Mouse (Mus musculus) bone marrow macrophage, adult 2 months (primary cell): ENCODE measurements around the gene Cnot4. TPM values are rescaled to one million over a fixed set of nuclear protein-coding genes. Genes with fewer than 3 reads are reported as not detected.

Experiments
- H3K27ac ChIP-seq: 2 replicates; pipeline ENCODE4 v1.5.1; 2012; ENCODE audit warnings: low read depth, low read length; ENCODE audit not compliant: insufficient read depth
- H3K4me1 ChIP-seq: 2 replicates; pipeline ENCODE4 v1.6.1; 2012; ENCODE audit warnings: low read length; ENCODE audit not compliant: control insufficient read depth, insufficient read depth
- H3K4me3 ChIP-seq: 2 replicates; pipeline ENCODE4 v1.5.1; 2012; ENCODE audit warnings: mild to moderate bottlenecking, low read length, moderate library complexity; ENCODE audit not compliant: insufficient read depth
- CTCF ChIP-seq: IDR thresholded peaks from 2 replicates; pipeline ENCODE4 v1.5.1; 2012; ENCODE audit warnings: low read depth, mild to moderate bottlenecking, low read length, moderate library complexity
- POLR2A ChIP-seq: IDR thresholded peaks from 2 replicates; pipeline ENCODE4 v1.6.1; 2012; ENCODE audit warnings: mild to moderate bottlenecking, low read depth, low read length, borderline replicate concordance
- polyA plus RNA-seq: library from polyadenylated mRNA; stranded (reverse); fragments of >200 nt; gene quantifications from 2 replicates; pipeline ENCODE4 v1.2.4, GENCODE M21; 2012; ENCODE audit not compliant: missing spikeins, insufficient read depth, insufficient read length

Gene Cnot4
- polyA plus RNA-seq, 1 experiment: 34.2 TPM

DNA sequence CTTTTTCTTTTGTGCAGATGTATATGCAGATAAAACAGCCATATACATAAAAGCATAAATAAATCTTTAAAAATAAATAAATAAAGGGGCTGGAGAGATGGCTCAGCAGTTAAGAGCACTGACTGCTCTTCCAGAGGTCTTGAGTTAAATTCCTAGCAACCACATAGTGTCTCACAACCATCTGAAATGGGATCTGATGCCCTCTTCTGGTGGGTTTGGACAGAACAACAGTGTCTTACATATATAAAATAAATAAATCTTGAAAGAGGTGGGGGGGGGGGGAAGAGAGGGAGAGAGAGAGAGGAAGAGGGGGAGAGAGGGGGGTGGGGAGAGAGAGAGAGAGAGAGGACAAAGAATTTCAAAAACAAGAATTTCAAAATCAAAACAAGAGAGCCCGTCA is 6.8 kb upstream of the Cnot4 start:
- H3K27ac ChIP-seq: no peak overlapping the region
- no peak for TF ChIP-seq CTCF
- no peak for TF ChIP-seq POLR2A
- H3K4me1 ChIP-seq: no peaks in the 10 kb centered on the region
- H3K4me3 ChIP-seq: no peak overlapping the region

DNA sequence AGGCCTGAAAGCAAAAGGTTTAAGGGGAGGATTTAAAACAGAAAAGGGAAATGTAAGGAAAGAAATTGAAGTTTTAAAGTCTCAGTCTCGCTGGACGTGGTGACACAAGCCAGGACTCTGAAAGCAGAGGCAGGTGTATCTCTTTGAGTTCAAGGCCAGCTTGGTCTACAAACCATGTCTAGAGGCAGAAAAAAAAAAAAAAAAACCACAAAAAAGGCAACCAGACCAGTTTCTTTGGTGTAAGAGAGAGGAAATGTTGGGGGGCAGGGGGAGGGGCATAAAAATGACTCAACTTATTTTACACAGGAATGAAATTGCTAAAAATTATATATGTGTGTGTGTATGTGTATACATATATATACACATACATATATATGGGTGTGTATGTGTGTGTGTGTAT is 1.3 kb upstream of the Cnot4 start:
- Histone ChIP-seq H3K4me3 (peak overlapping the region; percentile 68), H3K4me1 (peaks cover 9% of the 10 kb centered on the region), H3K27ac (peak overlapping the region; percentile 88)
- no peak for TF ChIP-seq CTCF
- TF ChIP-seq POLR2A: no peak

DNA sequence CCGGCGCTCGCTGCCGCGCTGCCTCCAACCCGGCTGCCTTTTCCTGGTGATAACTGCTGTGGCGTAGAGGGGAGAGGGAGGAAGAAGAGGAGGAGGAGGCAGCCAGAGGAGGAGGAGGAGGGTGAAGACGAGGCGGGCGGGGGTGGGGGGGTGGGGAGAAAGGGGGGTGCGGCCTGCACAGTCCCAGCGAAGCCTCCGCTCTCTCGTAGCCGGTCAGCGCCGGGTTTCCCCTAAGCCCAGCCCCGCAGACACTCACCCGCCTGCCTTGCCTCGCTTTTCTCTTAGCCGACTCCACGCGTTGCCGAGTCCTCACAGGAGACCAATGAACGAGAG is 312 bp downstream of the Cnot4 start:
- peaks cover 11% of the 10 kb centered on the region for H3K4me1 ChIP-seq
- peak overlapping the region; percentile 94 for H3K4me3 ChIP-seq
- H3K27ac ChIP-seq: peak overlapping the region; percentile 85
- no peak for TF ChIP-seq POLR2A
- no peak for TF ChIP-seq CTCF

DNA sequence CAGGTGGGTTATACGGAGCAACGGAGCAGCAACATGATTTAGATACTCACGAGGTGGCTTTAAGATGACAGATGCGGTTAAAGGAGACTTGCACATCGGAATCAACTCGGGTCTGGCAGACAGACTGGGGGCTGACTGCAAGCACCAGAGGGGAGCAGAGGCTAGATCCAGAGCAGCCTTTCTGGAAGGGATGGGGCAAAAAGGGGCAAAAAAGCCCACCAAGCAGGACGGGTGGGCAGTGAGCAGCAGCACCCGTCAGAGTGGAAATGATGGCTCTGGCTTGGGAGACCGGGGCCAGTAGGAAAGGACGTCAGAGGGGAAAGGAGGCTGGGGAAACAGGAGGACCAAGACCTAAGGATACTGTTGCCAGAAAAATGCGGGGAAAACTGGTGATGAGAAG is 718 bp downstream of the Cnot4 start:
- Histone ChIP-seq H3K27ac (peak overlapping the region; percentile 24), H3K4me1 (peaks cover 11% of the 10 kb centered on the region), H3K4me3 (peak overlapping the region; percentile 94)
- no peak for TF ChIP-seq CTCF
- no peak for TF ChIP-seq POLR2A

DNA sequence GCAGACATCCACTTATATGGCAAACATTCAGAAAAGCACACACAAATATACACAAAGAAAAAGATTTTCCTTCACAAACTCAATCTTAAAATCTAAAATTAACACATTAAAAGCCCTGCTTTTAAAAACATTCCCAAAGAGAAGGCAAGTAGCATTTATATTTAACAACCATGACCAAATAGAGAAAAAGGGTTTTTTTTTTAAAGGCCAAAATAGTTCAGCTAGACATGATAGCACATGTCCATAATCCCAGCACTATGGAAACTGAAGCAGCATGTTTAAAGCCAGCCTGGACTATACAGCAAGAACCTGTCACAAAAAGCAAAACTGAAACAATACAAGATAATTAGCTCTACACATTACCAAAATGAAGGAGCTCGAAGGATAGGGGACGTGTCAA is 11.0 kb downstream of the Cnot4 start:
- no peak overlapping the region for H3K4me3 ChIP-seq
- peaks cover 3% of the 10 kb centered on the region; the same call in 1 of the 2 replicates for H3K4me1 ChIP-seq
- no peak overlapping the region for H3K27ac ChIP-seq
- no peak for TF ChIP-seq CTCF
- no peak for TF ChIP-seq POLR2A

DNA sequence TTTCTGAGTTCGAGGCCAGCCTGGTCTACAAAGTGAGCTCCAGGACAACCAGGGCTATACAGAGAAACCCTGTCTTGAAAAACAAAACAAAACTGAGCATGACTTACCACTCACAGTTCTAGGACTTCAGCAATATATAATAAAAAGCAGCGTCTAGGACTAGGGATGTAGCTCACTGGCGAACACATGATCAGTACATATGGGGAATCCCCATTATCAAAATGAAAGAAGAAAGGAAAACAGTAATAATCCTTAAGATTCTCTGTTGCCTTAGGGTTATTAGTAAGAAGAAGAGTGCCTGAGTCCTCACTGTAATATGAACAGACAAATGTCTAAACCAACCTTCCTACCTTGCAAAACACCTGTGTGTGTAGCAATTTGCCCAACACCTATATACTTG is 11.6 kb downstream of the Cnot4 start:
- no peak overlapping the region for H3K27ac ChIP-seq
- TF ChIP-seq POLR2A (no peak), CTCF (no peak)
- H3K4me3 ChIP-seq: no peak overlapping the region
- H3K4me1 ChIP-seq: peaks cover 3% of the 10 kb centered on the region; the same call in 1 of the 2 replicates

DNA sequence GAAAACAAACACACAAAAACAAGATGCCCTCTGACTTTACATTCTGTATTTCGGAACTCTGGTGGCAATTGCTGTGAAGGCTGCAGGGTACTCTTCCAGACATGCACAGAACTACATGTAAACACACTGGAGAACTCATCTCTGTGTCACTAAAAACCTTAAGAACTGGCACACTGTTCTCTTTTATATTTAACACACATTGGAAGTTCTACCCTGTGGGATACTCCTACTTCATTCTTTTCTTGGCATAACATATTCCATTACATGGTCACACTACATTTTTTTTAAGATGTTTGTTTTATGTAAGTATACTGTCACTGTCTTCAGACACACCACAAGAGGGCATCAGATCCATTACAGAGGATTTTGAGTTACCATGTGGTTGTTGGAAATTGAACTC is 31.1 kb downstream of the Cnot4 start:
- H3K4me1 ChIP-seq: no peaks in the 10 kb centered on the region
- no peak for TF ChIP-seq POLR2A
- TF ChIP-seq CTCF: no peak
- H3K27ac ChIP-seq: no peak overlapping the region
- no peak overlapping the region for H3K4me3 ChIP-seq

DNA sequence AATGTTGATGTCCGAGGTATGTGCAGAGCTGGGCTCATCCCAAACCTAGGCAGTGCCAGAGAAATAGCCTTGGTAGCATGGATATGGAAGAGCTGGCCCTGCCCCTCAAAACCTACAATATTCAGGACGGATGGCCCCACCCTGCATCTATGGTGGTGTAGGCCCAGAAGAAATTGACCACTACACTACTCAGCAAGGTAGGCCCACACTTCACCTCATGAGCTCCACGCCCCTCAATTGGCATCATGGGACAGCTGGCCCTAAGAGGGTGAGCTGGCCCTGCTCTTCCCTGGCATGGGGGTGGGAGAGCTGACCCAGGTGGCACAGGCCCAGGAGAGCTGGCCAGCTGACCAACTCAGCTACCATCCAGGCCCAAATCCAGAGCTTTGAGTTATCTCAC is 48.6 kb downstream of the Cnot4 start:
- Histone ChIP-seq H3K4me3 (no peak overlapping the region), H3K4me1 (peaks cover 9% of the 10 kb centered on the region; the same call in 1 of the 2 replicates), H3K27ac (no peak overlapping the region)
- TF ChIP-seq CTCF (no peak), POLR2A (no peak)

DNA sequence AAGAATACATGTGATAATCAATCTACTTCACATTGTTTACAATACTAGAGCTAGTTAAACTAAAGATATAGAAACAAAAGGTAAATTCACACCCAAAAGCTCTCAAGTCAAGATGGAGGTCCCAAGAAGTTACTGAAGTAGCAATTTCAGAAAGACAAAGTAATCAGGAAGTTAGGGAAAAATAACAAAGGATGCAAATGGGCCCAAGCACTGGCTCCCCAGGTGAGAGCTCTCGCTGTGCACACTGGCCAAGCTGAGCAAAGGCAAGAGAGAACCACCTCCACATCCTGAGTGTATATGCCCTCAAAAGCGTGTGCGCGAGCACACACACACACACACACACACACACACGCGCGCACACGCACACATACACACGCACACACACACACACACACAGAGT is 58.4 kb downstream of the Cnot4 start:
- H3K27ac ChIP-seq: no peak overlapping the region
- no peaks in the 10 kb centered on the region for H3K4me1 ChIP-seq
- no peak overlapping the region for H3K4me3 ChIP-seq
- TF ChIP-seq CTCF (no peak), POLR2A (no peak)

DNA sequence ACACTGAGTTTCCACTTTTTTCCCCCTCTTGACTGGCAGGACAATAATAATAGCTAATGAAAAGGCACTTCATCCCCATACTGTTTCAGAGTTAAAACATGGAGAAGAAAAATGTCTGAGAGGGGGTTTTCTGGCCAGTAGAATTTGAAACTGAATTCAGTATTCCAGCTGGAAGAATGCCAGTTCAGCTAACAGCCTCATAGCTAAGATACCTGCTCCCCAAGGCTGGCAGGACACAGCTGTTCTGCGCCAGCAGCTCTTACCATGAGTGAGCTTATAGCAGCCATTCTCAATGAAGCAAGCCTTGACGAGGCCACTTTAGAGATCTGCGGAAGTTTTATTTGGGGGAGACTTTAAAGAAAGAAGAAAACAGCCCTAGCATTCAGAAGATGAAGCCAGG is 62.3 kb downstream of the Cnot4 start:
- TF ChIP-seq CTCF (no peak), POLR2A (no peak)

DNA sequence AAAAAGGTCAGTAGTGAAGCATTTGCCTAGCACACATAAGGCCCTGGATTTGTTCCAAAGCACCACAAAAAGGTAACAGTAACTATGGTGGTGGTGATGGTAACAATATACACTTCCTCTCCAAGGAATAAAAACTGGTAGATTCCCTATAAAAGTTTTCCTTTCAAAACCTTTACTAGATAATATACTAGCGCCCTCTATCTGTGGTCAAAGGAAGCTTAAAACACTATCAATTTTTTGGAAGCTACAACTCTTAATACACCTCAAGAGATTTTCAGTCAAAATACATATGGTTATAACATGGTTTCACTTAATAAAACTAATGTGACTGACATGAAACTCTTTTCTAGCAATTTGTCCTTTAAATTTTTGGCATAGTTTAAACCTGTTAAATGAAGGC is 71.1 kb downstream of the Cnot4 start:
- no peak overlapping the region for H3K4me3 ChIP-seq
- TF ChIP-seq CTCF (no peak), POLR2A (no peak)

More for the DNA sequence above, 62.3 kb downstream of the Cnot4 start:
- Histone ChIP-seq H3K4me3 (no peak overlapping the region), H3K4me1 (no peaks in the 10 kb centered on the region), H3K27ac (no peak overlapping the region)

More for the DNA sequence above, 71.1 kb downstream of the Cnot4 start:
- no peak overlapping the region for H3K27ac ChIP-seq
- no peaks in the 10 kb centered on the region for H3K4me1 ChIP-seq
